Mouse (Mus musculus): Measurements from ENCODE around the gene Dnaja4. TPM values are rescaled to one million over a fixed set of nuclear protein-coding genes. Genes with fewer than 3 reads are reported as not detected.

Dnaja4 gene
- total RNA-seq, 2 experiments from 2014 or later, result 69.1 to 78.4 TPM

DNA sequence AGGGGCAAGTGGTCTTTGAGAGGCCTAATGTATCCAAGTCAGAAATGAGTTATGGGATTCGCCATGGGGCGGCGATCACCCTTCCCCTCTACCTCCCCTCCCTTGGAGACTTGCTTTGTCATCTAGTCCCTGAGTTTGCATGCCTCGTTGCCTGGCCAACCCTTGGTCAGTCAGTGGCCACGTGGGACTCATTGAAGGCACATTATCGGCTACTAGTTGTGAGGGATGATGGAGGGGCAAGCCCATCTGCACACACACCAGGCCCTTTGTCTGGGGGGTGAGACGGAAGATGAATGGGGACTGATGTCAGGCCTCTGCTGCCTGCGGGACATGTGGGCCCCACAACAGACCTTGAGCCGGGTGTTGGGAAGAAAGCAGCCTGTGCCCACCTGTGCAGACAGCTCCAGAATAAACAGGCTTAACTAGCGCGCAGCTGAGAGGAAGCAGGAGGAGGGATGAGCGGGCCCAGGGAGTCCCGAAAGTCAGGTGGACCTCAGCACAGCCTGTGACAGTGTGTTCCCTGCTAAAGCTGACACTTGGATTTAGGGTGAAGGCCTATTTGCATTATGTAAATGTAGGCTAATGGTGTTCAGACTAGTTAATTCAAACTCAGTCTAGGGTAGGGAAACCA lies 47.2 kb downstream of the Dnaja4 start:
- no peak for DNase-seq (ENCODE audit: low spot score)
- intact Hi-C loops (cut with DNase I), result no loop called here

DNA sequence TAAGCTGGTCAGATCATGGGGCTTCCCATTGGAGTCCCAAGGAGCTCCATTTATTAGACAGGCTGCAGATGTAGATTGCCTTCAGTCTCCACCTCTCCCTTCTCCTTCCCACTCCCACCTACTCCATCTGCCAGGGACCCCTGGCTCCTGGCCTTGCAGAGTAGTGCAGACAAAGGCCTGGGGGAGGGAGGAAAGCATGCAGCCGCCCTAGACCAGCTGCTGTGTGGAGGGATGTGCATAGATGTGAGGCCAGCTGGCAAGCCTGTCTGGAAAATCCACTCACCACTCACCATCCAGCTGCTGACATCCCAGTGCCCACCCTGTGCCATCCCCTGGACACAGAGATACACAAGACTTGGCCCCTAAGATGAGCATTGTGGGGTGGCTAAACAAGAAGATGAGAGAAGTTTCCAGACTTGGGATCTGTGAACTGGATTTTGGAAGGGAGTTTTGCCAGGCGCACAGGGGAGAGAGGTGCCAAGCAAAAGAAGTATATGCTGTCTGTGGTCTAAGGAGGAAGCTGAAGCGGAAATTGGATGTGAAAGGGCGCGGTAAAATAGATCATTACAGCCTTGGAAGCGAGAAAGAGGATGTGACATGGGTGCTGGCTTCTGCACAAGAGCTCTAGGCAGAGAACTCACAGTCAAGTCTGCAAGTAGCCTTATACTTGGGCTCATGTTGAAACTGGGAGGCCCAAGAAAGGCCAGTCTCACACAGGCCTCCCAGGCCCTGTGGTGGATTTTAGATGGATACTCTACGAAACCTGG lies 51.7 kb downstream of the Dnaja4 start:
- intact Hi-C loops (cut with DNase I), result no loop called here
- DNase-seq (ENCODE audit: low spot score), result no peak

DNA sequence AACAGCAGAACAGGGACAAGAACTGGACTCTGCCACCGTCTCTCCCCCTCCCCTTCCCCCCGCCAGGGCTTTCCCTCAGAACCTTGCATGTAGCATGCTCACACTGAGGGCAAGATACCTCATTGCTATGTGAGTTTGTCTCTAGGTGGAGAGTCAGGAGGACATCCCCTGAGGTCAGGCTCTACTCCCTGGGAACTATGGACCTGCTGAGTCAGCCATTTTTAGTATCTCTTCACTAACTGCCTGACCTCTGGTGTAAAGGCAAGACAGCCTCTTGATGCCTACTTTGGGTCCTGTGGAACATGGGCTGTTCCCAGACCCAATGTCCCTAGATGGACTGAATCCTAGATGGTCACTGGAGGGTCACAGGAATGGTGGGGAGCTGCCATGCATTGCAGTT lies 53.0 kb downstream of the Dnaja4 start:
- no peak for DNase-seq (ENCODE audit: low spot score)
- intact Hi-C loops (cut with DNase I), result no loop called here

DNA sequence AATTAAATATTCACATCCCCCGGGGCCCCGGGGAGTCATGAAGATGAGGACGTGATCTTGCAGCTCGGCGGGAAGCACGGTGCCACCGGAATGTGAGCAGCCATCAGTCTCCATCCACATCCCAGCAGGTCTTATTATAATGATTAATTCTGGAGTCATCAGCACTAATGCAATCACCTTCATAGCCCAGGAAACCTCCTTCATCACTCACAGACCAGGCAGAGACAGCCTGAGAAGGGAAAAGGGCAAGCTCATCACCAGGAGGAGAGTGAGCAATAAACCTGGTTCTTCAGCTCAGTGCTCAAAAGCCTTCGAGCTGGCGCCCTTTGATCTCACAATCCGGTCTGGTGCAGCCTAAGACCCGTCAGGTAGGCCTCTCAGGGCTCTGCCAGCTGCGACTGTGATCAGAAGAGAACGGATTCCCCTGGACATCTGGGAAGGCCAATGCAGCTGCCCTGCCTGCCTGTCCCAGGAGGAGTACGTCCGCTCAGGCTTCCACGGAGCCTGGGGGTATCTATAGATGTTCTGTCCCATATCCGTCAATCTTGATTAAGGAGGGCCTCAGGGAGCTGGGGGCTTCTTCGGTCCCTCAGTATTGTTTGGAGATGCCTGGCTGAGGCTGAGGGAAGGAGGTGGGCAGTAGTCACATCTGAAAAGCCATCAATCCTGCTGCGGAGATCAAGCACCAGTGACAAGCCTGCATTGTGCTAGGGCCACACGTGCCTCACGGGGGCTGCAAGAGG lies 53.7 kb downstream of the Dnaja4 start:
- no peak for DNase-seq (ENCODE audit: low spot score)
- intact Hi-C loops (cut with DNase I), result no loop called here

DNA sequence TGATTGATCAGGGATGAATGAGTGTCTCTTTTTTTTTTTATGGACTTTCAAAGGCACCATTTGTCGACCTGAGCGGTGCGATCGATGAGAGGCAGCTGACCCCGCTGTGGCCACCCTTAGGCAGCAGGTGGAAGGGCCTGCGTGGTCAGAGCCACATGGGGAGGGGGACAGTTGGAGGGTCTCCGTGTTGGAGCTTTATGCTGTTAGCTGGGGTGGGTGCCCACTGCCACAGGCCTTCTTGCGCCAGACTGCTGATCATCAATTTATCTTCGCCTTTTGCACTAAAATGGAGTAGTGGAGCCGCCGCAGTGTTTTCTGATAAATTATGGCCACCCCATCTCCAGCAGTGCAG lies 54.2 kb downstream of the Dnaja4 start:
- DNase-seq (ENCODE audit: low spot score), result no peak
- intact Hi-C loops (cut with DNase I), result no loop called here

DNA sequence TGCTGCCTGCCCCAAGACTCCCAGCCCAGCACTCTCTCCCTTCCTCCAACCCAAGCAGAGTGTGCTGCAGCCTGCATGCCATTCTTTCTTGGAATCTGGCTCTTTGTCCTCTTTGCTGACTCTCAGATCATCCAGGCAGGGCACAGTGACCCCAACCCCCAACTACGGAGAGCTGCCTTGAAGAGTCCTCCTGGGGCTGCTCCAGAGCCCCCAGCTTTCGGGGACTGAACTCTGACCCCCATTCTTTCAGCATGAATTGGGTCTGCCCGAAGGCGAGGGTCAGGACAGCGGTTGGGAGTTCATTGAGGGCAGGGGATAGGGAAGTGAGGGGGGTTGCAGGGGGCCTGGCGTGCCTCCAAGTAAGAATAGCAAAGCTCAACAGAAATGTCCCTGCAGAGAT lies 60.9 kb downstream of the Dnaja4 start:
- DNase-seq (ENCODE audit: low spot score), result no peak
- intact Hi-C loops (cut with DNase I), result no loop called here

DNA sequence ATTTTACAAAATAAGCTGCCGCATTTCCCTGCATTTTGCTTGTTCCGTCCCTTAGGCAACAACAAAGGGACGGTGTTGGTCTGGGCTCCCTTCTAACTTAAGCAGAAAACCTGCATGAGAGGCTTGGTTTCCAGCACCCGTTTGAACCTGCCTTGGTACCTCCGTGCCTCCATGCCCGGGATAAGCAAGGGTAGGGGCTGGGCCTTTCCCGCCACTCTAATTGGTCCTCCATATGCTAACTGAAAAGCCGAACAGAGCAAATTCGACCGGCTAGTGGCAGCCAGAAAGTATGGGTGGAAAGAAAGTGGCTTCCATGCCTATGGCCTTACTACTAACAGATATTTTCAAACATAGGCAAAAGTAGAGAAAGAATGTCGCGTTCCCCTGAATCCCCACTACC lies 65.4 kb downstream of the Dnaja4 start:
- DNase-seq (ENCODE audit: low spot score), result no peak
- intact Hi-C loops (cut with DNase I), result no loop called here

DNA sequence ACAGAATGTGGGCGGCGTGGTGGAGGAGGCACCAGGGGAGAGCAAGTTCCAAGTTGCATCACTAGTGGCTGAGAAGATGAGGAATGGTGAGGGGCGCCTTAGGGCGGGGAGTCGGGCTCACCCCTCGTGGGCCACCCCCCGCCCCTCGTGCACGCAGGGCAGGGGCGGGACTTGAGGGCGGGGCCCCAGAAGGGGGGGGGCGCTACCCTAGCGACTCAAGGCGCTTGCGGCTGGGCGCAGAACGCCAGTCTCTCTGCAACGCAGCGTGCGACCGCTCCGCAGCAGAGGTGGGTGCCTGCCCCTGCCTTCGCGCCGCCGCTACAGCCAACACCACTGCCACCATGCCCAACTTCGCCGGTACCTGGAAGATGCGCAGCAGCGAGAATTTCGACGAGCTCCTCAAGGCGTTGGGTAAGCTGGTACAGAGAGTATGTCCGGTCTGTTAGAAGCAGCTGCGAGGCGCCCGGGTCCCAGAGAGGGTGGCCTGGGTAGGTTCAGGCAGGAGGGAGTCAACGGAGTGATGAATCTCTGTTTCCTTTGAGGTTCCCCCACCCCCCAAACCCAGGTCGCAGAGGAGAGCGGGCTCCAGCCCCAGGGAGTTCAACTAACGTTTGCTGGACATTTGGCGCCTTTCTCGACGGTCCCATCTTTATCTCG lies 66.0 kb downstream of the Dnaja4 start, which contains the start of gene Crabp1:
Gene Crabp1, plus strand, starts transcription at position 188 of the 657 bp plus-strand sequence.
- no peak for DNase-seq (ENCODE audit: low spot score)

DNA sequence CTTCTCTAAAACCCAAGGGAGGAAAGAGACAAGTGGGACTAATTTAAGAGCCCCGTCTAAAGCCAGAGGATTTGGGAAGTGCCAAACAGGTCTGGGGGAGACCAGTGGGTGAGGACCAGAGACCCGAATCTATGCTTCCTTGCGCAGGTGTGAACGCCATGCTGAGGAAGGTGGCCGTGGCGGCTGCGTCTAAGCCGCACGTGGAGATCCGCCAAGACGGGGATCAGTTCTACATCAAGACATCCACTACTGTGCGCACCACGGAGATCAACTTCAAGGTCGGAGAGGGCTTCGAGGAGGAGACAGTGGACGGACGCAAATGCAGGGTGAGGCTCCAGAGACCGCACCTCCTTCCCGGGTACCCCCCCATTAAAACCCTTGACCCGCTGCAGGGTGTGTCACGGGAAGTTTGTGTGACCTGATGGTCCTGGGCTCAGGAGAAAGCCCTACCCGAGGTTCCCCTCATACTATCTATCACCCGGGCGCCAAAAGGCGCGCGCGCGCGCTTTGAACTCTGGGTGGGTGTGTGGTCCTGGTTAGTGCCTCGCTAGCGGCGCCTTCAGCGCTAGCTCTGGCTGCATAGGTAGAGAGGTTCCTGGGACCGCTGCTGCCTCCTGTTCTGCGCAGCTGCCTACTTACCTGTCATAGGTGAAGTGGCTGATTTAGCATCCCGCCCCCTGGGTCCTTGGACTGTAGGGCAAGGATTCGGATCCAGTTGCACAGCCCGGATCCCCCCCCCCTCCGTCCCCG lies 66.8 kb downstream of the Dnaja4 start:
- intact Hi-C loops (cut with DNase I), result no loop called here
- no peak for DNase-seq (ENCODE audit: low spot score)

More for the DNA sequence above, 66.0 kb downstream of the Dnaja4 start, which contains the start of gene Crabp1:
- intact Hi-C loops (cut with DNase I), result no loop called here

Small RNA genes lying within 50 kb of the gene (microRNA-seq; reads per million reads assigned to microRNA genes)
- 1.7 reads per million for gene Mir5710

Other genes with a start within 250 kb of the Dnaja4 start
- 10 to 100 TPM; 18.5 to 20.0 TPM for gene Dmxl2, start 197.2 kb upstream of the Dnaja4 start, total RNA-seq (2021)
- gene Sh2d7, start 159.9 kb upstream of the Dnaja4 start, total RNA-seq (2021), result not detected
- gene Cib2, start 138.7 kb upstream of the Dnaja4 start, total RNA-seq (2021), result 1 to 10 TPM; 1.4 to 1.8 TPM
- 100 to 1,000 TPM; 627 to 667 TPM for gene Idh3a, start 112.5 kb upstream of the Dnaja4 start, total RNA-seq (2021)
- gene Acsbg1, start 37.0 kb upstream of the Dnaja4 start, total RNA-seq (2021), result under 1 TPM; 0.10 to 0.28 TPM
- 10 to 100 TPM; 29.7 to 31.9 TPM for gene Wdr61, start 35.6 kb downstream of the Dnaja4 start, total RNA-seq (2021)
- not detected for gene Crabp1, start 65.9 kb downstream of the Dnaja4 start, total RNA-seq (2021)
- 10 to 100 TPM; 30.2 to 33.1 TPM for gene Ireb2, start 164.9 kb downstream of the Dnaja4 start, total RNA-seq (2021)
- 1 to 10 TPM; 1.0 to 1.3 TPM for gene Hykk, start 218.4 kb downstream of the Dnaja4 start, total RNA-seq (2021)